Mouse (Mus musculus) forebrain, embryonic 10.5 days (tissue): ENCODE measurements around the gene Dyrk3. TPM values are rescaled to one million over a fixed set of nuclear protein-coding genes. Genes with fewer than 3 reads are reported as not detected.
"Not testable (repeated sequence)": the region's sequence is repeated elsewhere in the genome, so short reads cannot be mapped to it uniquely, and the experiment has no call there.

ENCODE experiments used
- DNase-seq: peaks from one replicate; pipeline ENCODE4 v3.0.0-alpha.2; 2017; ENCODE audit warnings: low spot score; ENCODE audit errors: extremely low spot score
- H3K27ac ChIP-seq: fragments of 300-500 bp; sonication (generic); 2 replicates; pipeline ENCODE4 v1.5.1; 2016; ENCODE audit warnings: mild to moderate bottlenecking
- H3K27me3 ChIP-seq: fragments of 300-500 bp; sonication (generic); 2 replicates; pipeline ENCODE4 v1.6.1; 2016; ENCODE audit warnings: mild to moderate bottlenecking; ENCODE audit not compliant: poor library complexity, severe bottlenecking
- H3K36me3 ChIP-seq: fragments of 300-500 bp; sonication (generic); replicated peaks from 2 replicates; pipeline ENCODE4 v1.6.1; 2016; ENCODE audit warnings: mild to moderate bottlenecking, moderate library complexity
- H3K4me1 ChIP-seq: fragments of 300-500 bp; sonication (generic); 2 replicates; pipeline ENCODE4 v1.6.1; 2016
- H3K4me3 ChIP-seq: fragments of 300-500 bp; sonication (generic); 2 replicates; pipeline ENCODE4 v1.5.1; 2016; ENCODE audit warnings: mild to moderate bottlenecking, moderate library complexity
- H3K9me3 ChIP-seq: fragments of 300-500 bp; sonication (generic); 2 replicates; pipeline ENCODE4 v1.6.1; 2016; ENCODE audit warnings: mild to moderate bottlenecking, moderate library complexity
- WGBS: fragments of 180-500 bp; shearing (Covaris S2); methylation state at CpG from one replicate; pipeline ENCODE4 v1.1.7; 2016; 5-methylcytosine and 5-hydroxymethylcytosine counted together
- polyA plus RNA-seq: library from polyadenylated mRNA; unstranded; fragments of >200 nt; fragmentation: Nextera tagmentation; extraction: Ambion mirVana; gene quantifications from 2 replicates; pipeline ENCODE4 v1.2.1, GENCODE M21; 2016

Gene Dyrk3
- polyA plus RNA-seq, 1 experiment from 2014 or later: 15.5 TPM

DNA sequence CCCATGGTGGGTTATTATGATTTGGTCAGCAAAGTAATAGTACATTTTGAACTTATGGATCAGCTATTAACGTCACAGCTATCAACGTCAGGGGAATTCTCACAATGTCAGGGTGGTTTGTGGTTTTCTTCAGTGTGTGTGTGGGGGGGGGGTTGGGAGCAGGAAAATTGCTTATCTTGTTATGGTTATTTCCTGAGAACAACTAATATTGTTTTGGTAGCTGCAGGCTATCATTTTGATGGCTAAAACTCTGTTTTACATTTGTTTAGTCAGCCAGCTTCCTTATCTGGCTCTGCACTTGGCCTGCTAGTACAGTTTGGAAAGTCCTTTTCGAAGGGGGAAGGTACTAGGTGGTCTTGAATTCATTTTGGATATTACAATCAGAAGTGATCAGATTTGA is 7.1 kb upstream of the Dyrk3 start:
- not testable (repeated sequence) for H3K9me3 ChIP-seq, H3K36me3 ChIP-seq, H3K27ac ChIP-seq, DNase-seq, H3K4me1 ChIP-seq, H3K4me3 ChIP-seq, H3K27me3 ChIP-seq
- WGBS: 91% methylated on average over 3 of the region's 3 CpGs

DNA sequence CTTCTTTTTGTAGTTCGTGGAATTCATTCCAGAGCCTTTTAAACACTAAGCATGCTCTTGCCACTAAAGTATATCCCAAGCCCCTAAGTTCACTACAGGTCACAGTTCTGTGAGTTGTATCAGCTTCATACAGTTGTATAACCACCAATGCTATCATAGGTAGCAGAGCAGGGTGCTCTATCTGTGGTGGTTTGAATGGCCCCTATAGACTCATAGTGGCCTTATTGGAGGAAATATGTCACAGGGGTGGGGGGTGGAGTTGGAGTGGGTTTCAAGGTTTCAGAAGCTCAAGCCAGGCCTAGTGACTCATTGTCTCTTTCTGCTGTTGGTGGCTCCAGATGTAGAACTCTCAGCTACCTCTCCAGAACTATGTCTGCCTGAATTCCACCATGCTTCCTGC is 4.3 kb upstream of the Dyrk3 start:
- Histone ChIP-seq H3K4me1 (peaks cover 16% of the 10 kb centered on the region), H3K9me3 (no peaks in the 10 kb centered on the region), H3K4me3 (no peak overlapping the region), H3K36me3 (no peaks in the 10 kb centered on the region), H3K27me3 (no peaks in the 10 kb centered on the region), H3K27ac (no peak overlapping the region)
- 82% methylated on average over 1 of the region's 1 CpGs for WGBS
- DNase-seq: no peak

DNA sequence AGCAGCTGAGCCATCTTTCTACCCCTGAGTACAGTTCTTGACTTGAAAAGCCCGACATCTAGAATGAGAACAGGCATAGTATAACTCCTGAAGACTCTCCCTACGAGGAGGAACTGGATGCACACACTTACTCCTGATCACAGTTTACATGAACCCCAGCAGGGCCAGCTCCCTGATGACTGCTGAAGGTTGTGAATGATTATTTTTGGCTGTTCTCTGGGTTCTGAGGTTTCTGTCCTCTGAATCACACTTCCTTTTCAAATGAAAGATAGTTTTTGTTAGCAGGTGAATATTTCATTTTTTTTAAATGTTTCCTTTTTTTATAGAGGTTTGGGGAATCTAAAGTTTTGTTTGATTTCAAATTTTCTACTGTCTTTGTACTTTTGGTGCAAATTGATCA is 3.3 kb upstream of the Dyrk3 start:
- no peaks in the 10 kb centered on the region for H3K36me3 ChIP-seq
- no peaks in the 10 kb centered on the region for H3K9me3 ChIP-seq
- no peaks in the 10 kb centered on the region for H3K27me3 ChIP-seq
- WGBS: 67% methylated on average over 2 of the region's 2 CpGs
- peaks cover 25% of the 10 kb centered on the region for H3K4me1 ChIP-seq
- H3K4me3 ChIP-seq: no peak overlapping the region
- no peak for DNase-seq
- no peak overlapping the region for H3K27ac ChIP-seq

DNA sequence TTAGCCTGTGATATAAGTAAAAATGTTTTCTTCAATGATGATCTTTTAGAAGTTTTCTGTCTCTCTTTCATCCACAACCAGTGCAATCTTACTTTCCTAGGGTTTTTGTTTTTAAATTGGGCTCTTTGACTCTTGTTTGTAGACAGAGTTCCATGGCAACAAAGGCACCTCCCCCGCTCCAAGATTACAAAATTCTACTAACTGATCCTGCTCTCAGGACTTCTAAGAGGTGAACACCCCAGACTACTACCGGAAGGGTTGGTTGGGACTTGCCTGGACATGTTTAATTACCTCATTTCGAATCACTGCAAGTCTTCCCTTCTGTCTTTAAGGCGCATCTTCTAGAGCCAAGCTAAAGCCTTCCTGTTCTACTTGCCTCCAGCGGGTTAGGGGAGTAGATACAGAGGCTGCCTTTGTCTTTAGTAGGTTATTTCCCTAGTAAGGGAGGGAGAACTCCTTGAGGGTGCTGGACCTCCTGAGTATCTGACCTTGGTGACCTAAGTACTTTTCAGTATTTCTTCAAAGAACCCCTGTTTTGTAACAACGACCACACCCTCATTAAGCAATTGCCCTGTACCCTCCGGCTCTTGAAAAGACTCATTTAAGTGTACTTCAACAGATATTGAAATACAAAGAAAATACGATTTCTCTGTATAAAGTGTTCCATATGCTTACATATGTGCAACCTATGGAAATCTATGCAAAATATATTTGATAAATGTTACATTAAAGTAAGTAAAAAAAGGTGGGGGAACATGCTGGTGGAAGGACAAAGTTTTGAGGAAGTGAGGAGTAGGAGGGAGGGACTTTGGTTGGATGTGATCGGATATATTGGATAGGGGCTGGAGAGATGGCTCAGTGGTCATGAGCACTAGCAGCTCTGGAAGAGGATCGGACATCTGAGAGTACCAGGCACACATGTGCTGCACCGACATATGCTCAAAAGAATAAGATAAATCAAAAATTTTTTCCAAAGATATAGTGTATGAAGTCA is 1.3 kb upstream of the Dyrk3 start:
- no peak for DNase-seq
- H3K4me3 ChIP-seq: peak overlapping the region; percentile 86; the same call in 1 of the 2 replicates
- peaks cover 45% of the 10 kb centered on the region for H3K4me1 ChIP-seq
- no peaks in the 10 kb centered on the region for H3K9me3 ChIP-seq
- peak overlapping the region; percentile 98 for H3K27ac ChIP-seq
- H3K36me3 ChIP-seq: peaks cover 15% of the 10 kb centered on the region
- no peaks in the 10 kb centered on the region for H3K27me3 ChIP-seq
- 66% methylated on average over 11 of the region's 11 CpGs for WGBS

DNA sequence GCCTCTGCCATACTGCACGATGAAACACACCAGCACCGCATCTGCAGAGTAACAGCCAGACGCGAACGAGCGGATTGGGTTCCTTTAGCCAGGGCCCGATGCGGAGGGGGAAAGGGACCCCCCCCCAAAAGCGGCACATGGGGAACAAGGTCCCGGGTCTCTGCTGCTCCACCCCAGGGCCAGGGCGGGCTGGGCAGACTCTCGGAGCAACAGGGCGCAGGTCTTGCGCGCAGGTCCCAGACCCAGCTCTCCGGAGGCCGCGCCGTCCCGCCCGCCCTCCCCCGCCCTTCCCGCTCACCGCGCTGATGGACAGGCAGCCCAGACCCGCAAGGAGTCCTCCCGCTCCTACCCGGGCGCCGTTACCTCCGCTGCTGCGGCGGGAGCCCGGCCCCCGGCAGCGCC is 422 bp downstream of the Dyrk3 start:
- no peaks in the 10 kb centered on the region for H3K27me3 ChIP-seq
- H3K9me3 ChIP-seq: no peaks in the 10 kb centered on the region
- H3K36me3 ChIP-seq: peaks cover 32% of the 10 kb centered on the region
- no peak for DNase-seq
- peak overlapping the region; percentile 98 for H3K27ac ChIP-seq
- H3K4me1 ChIP-seq: peaks cover 51% of the 10 kb centered on the region
- peak overlapping the region; percentile 86 for H3K4me3 ChIP-seq
- 0% methylated on average over 35 of the region's 36 CpGs for WGBS

DNA sequence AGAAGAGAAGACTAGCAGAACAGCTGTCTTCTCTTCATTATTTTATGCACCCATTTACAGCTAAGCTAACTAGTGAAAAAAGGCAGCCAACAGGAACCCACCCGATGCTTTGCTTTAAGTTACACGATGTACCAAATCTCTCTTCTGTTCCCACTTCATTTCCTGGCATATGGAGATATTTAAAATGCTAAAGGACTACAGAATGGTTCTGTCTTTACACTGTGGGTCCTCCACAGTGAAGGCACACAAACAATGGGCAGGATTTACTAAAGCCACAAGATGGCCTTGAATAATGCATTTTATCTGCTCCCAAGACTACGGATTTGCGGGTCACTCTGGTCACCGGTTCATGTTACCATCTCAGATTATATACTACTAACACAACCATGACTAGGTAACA is 1.0 kb downstream of the Dyrk3 start:
- H3K4me1 ChIP-seq: peaks cover 51% of the 10 kb centered on the region
- DNase-seq: no peak
- H3K27ac ChIP-seq: peak overlapping the region; percentile 98
- peaks cover 38% of the 10 kb centered on the region for H3K36me3 ChIP-seq
- peak overlapping the region; percentile 86 for H3K4me3 ChIP-seq
- H3K9me3 ChIP-seq: no peaks in the 10 kb centered on the region
- WGBS: 18% methylated on average over 5 of the region's 5 CpGs
- no peaks in the 10 kb centered on the region for H3K27me3 ChIP-seq

DNA sequence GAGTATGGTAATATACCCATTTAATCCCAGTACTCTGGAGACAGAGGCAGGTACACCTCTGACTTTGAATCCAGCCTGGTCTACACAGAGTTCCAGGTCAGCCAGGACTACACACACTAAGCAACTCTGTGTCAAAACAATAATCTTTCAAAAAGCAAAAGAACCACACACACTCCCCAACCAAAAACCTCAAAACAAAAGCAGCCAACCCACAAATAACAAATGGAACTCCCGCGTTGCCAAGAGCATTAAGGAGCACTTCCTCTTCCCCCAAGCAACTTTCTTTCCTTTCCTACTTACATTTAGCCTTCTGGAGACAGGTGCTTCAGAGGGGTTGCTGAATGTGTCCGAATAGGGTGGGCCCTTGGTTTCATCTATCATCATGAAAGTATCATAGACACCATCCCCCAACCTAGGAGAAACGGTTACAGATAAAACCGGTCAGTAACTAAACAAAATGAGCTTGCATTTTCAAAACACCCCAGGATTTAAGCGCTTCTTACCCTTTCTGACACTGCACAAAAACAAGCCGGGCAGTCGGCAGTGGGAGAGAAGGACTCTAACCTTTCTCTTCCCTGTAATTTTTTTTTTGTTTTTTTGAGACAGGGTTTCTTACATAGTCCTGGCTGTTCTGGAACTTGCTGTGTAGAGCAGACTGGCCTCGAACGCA is 2.0 kb downstream of the Dyrk3 start:
- WGBS: 90% methylated on average over 10 of the region's 10 CpGs
- Histone ChIP-seq H3K27ac (no peak overlapping the region), H3K27me3 (no peaks in the 10 kb centered on the region), H3K36me3 (peaks cover 47% of the 10 kb centered on the region), H3K4me1 (peaks cover 51% of the 10 kb centered on the region), H3K9me3 (no peaks in the 10 kb centered on the region), H3K4me3 (peak overlapping the region; percentile 86)
- DNase-seq: no peak

DNA sequence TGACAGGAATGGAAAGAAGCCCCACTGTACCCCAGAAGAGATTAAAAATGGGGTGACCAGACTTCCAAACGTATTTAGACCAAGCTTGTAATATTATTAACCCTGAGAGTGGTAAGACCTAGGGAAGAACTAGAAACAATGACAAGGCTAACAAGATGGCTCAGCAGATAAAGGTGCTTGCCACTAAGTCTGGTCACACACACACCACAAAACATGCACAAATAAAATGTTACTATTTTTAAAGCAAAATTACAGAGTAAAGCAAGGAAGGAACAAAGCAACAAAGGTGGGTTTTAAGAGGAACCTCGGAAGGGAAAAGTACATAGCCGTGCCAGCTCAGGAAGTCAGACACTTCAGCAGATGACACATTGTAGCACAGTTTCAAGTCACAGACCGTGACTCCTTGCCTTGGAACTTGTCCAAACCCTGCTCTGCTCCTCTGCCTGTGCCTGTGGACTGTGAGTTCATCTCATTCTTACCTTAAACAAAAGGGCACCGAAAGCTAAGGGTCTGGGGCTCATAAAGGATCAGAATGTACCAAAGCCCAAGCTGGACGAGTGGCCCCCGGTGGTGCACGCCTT is 3.1 kb downstream of the Dyrk3 start:
- Histone ChIP-seq H3K4me3 (no peak overlapping the region), H3K9me3 (peaks cover 2% of the 10 kb centered on the region; the same call in 1 of the 2 replicates), H3K27ac (peak overlapping the region; percentile 45; the same call in 1 of the 2 replicates), H3K27me3 (no peaks in the 10 kb centered on the region), H3K4me1 (peaks cover 51% of the 10 kb centered on the region), H3K36me3 (peaks cover 58% of the 10 kb centered on the region)
- DNase-seq: no peak
- 78% methylated on average over 8 of the region's 8 CpGs for WGBS

DNA sequence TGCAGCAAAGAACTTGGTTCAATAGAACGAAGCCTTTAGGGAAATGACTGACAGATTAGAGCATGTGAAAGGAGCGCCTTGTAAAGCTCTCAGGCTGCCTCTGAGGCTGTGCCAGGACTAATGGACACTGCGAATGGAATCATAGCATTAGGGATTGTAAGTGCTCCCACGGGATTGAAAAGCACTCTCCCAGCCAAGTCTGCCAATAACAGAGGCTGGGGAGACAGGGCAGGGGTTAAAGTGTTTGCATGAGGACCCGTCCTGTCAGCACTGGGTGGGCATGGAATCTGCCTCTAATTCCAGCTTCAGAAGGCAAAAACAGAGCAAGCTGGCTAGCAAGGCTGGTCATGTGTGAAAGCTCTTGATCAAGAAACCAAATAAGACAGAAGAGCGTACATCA is 3.9 kb downstream of the Dyrk3 start:
- Histone ChIP-seq H3K27ac (peak overlapping the region; percentile 48; the same call in 1 of the 2 replicates), H3K36me3 (peaks cover 66% of the 10 kb centered on the region), H3K4me3 (no peak overlapping the region; the same call in 1 of the 2 replicates), H3K4me1 (peaks cover 47% of the 10 kb centered on the region), H3K27me3 (no peaks in the 10 kb centered on the region), H3K9me3 (peaks cover 5% of the 10 kb centered on the region; the same call in 1 of the 2 replicates)
- 63% methylated on average over 6 of the region's 6 CpGs for WGBS
- DNase-seq: no peak

DNA sequence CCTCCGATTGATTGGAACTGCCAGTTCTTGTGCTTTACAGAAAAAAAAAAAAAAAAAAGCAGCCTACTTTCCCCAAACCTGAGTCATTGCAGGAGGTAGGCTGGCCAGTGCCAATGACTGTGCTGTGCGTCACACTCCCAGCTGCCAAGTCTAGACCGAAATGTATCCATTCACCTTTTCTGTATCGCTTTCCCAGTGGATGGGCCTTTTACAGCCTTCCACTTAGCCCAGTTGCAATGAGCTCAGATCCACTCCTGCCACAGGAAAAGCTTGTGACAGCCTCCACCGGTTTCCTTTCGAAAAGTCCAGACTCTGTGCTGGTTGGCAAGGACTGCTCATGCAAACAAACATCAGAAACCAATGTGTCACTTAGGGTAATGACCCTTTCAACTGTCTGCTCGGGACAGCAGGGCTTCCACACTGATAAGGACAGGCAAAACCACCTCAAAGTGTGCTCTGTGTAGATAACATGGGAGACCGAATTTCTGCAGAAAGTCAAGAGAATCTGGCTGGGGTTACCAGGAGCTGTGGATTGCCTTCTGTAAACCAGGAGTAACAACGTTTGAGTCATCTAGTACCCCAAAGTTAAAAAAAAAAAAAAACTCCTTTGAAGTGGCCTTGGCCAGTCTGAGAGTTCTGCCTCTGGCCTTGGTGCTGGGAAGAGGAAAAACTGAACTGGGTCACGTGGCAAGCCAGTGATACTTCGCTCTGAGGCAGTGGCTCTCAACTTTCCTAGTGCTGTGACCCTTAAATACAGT is 12.0 kb downstream of the Dyrk3 start:
- Histone ChIP-seq H3K27me3 (no peaks in the 10 kb centered on the region), H3K4me3 (no peak overlapping the region), H3K27ac (no peak overlapping the region), H3K9me3 (peaks cover 5% of the 10 kb centered on the region; the same call in 1 of the 2 replicates), H3K36me3 (peaks cover 56% of the 10 kb centered on the region), H3K4me1 (peaks cover 6% of the 10 kb centered on the region)
- 83% methylated on average over 11 of the region's 11 CpGs for WGBS
- DNase-seq: no peak

DNA sequence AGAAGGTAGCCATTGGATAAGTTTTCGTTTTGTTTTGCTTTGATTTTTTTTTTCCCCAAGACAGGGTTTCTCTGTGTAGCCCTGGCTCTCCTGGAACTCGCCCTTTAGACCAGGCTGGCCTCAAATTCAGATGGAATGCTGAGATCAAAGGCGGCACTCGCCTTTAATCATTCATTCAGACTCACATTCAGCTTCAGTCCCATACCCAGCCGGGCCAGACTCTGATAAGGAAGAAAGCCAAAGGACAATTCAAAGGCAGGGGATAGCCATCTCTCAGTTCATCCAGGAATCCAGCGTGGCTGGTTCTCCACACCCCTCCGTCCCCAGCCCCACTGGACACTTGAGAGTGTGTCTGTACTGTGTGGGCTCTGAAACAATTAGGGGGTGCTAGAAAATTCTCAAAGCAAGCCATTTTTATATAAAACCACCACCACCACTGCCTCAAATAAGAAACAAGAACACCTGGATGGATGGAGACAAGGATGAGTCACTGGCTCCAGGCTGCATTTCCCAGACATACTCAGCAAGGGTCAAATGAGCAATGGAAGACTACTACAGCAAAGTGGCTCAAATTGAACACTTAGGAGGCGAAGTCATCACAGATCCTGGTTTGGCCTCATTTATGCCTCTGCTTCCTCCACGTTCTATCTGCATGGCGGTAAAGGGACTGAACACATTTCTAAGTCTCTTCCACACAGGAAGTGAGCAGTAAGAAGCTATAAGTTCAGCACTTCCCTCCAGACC is 14.4 kb downstream of the Dyrk3 start:
- WGBS: 77% methylated on average over 10 of the region's 10 CpGs
- Histone ChIP-seq H3K4me3 (no peak overlapping the region), H3K36me3 (peaks cover 32% of the 10 kb centered on the region), H3K9me3 (no peaks in the 10 kb centered on the region), H3K27ac (no peak overlapping the region), H3K27me3 (no peaks in the 10 kb centered on the region), H3K4me1 (peaks cover 17% of the 10 kb centered on the region)
- DNase-seq: no peak

DNA sequence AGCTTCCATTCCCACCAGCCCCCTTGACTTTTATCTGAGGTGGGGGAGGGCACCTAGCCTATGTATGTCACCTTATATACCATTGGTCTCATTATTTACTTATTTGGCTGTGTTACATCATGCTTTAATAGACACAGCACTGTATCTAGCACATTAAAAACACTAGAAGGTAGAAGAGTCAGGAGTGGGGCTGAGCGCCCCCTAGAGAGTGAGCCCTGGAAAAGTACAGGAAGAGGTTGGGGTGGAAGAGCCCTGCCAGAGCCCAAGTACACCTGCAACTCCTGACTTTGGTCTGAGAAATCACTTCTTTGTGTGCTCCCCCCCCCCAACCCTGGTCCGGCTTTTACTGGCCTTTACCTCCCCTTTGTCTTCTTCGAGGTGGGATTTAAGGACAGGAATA is 16.2 kb downstream of the Dyrk3 start:
- H3K4me1 ChIP-seq: peaks cover 22% of the 10 kb centered on the region
- 40% methylated on average over 3 of the region's 3 CpGs for WGBS
- H3K4me3 ChIP-seq: no peak overlapping the region
- DNase-seq: no peak
- H3K27ac ChIP-seq: no peak overlapping the region
- H3K36me3 ChIP-seq: peaks cover 15% of the 10 kb centered on the region
- no peaks in the 10 kb centered on the region for H3K9me3 ChIP-seq
- H3K27me3 ChIP-seq: no peaks in the 10 kb centered on the region
